Mouse (Mus musculus): ENCODE results near the gene Tars. TPM values are rescaled to one million over a fixed set of nuclear protein-coding genes. Genes with fewer than 3 reads are reported as not detected.

Gene Tars
- polyA plus RNA-seq, 1 experiment from 2014 or later: 54.6 TPM

- ATAC-seq: no peak
- H3K4me2 ChIP-seq (replicated peaks): no peak overlapping the region
- H3K4me3 ChIP-seq (replicated peaks): no peak overlapping the region
- H3K27ac ChIP-seq: no peak overlapping the region
- H3K9ac ChIP-seq (replicated peaks): no peak overlapping the region
- peaks cover 5% of the 10 kb centered on the region for H3K4me1 ChIP-seq (replicated peaks)
- peaks cover 79% of the 10 kb centered on the region for H3K36me3 ChIP-seq
- H3K27me3 ChIP-seq: no peaks in the 10 kb centered on the region
- no peaks in the 10 kb centered on the region for H3K9me3 ChIP-seq
- 96% methylated on average over 16 of the region's 16 CpGs for WGBS
These were observed 6.6 kb downstream of the Tars start for GRCm38 (mm10) chr15:11392903-11393302.

GRCm38 (mm10) chr15:11383796-11384195 is 15.7 kb downstream of the Tars start:
- H3K27ac ChIP-seq: no peak overlapping the region
- WGBS: 96% methylated on average over 21 of the region's 21 CpGs
- H3K4me2 ChIP-seq (replicated peaks): no peak overlapping the region
- H3K9ac ChIP-seq (replicated peaks): no peak overlapping the region
- H3K4me1 ChIP-seq (replicated peaks): no peaks in the 10 kb centered on the region
- no peak overlapping the region for H3K4me3 ChIP-seq (replicated peaks)
- H3K27me3 ChIP-seq: no peaks in the 10 kb centered on the region
- no peak for ATAC-seq
- no peaks in the 10 kb centered on the region for H3K9me3 ChIP-seq
- H3K36me3 ChIP-seq: peaks cover 64% of the 10 kb centered on the region

GRCm38 (mm10) chr15:11382585-11382984 is 16.9 kb downstream of the Tars start:
- Histone ChIP-seq H3K9me3 (no peaks in the 10 kb centered on the region), H3K4me3 (replicated peaks) (no peak overlapping the region), H3K27me3 (no peaks in the 10 kb centered on the region), H3K4me2 (replicated peaks) (no peak overlapping the region), H3K36me3 (peaks cover 52% of the 10 kb centered on the region), H3K4me1 (replicated peaks) (no peaks in the 10 kb centered on the region), H3K9ac (replicated peaks) (no peak overlapping the region), H3K27ac (no peak overlapping the region)
- 84% methylated on average over 12 of the region's 12 CpGs for WGBS
- ATAC-seq: no peak

GRCm38 (mm10) chr15:11380616-11381015 is 18.8 kb downstream of the Tars start:
- H3K9me3 ChIP-seq: no peaks in the 10 kb centered on the region
- no peaks in the 10 kb centered on the region for H3K27me3 ChIP-seq
- no peaks in the 10 kb centered on the region for H3K4me1 ChIP-seq (replicated peaks)
- peak; percentile 34; the same call in 1 of the 2 replicates for ATAC-seq
- WGBS: 82% methylated on average over 8 of the region's 8 CpGs
- no peak overlapping the region for H3K4me3 ChIP-seq (replicated peaks)
- no peak overlapping the region for H3K27ac ChIP-seq
- H3K36me3 ChIP-seq: peaks cover 32% of the 10 kb centered on the region
- no peak overlapping the region for H3K4me2 ChIP-seq (replicated peaks)
- H3K9ac ChIP-seq (replicated peaks): no peak overlapping the region

GRCm38 (mm10) chr15:11380087-11380530 is 19.4 kb downstream of the Tars start:
- Histone ChIP-seq H3K9ac (replicated peaks) (no peak overlapping the region), H3K4me1 (replicated peaks) (no peaks in the 10 kb centered on the region), H3K4me3 (replicated peaks) (no peak overlapping the region), H3K9me3 (no peaks in the 10 kb centered on the region), H3K36me3 (peaks cover 27% of the 10 kb centered on the region), H3K4me2 (replicated peaks) (no peak overlapping the region), H3K27me3 (no peaks in the 10 kb centered on the region), H3K27ac (no peak overlapping the region)
- WGBS: 43% methylated on average over 8 of the region's 8 CpGs
- ATAC-seq: peak; percentile 74

- Histone ChIP-seq H3K36me3 (peaks cover 21% of the 10 kb centered on the region), H3K9me3 (no peaks in the 10 kb centered on the region), H3K27me3 (no peaks in the 10 kb centered on the region), H3K4me3 (replicated peaks) (no peak overlapping the region), H3K4me2 (replicated peaks) (no peak overlapping the region), H3K4me1 (replicated peaks) (no peaks in the 10 kb centered on the region), H3K27ac (no peak overlapping the region), H3K9ac (replicated peaks) (no peak overlapping the region)
- ATAC-seq: peak; percentile 53; the same call in 1 of the 2 replicates
- WGBS: 86% methylated on average over 8 of the region's 8 CpGs
These were observed 19.9 kb downstream of the Tars start for GRCm38 (mm10) chr15:11379431-11380086.

- ATAC-seq: no peak
- Histone ChIP-seq H3K9ac (replicated peaks) (no peak overlapping the region), H3K27me3 (no peaks in the 10 kb centered on the region), H3K4me1 (replicated peaks) (no peaks in the 10 kb centered on the region), H3K4me2 (replicated peaks) (no peak overlapping the region), H3K9me3 (no peaks in the 10 kb centered on the region), H3K36me3 (no peaks in the 10 kb centered on the region), H3K4me3 (replicated peaks) (no peak overlapping the region), H3K27ac (no peak overlapping the region)
- 88% methylated on average over 7 of the region's 7 CpGs for WGBS
These were observed 28.9 kb downstream of the Tars start for GRCm38 (mm10) chr15:11370477-11371085.

- ATAC-seq: no peak
- no peak overlapping the region for H3K9ac ChIP-seq (replicated peaks)
- H3K27ac ChIP-seq: no peak overlapping the region
- no peaks in the 10 kb centered on the region for H3K27me3 ChIP-seq
- no peaks in the 10 kb centered on the region for H3K9me3 ChIP-seq
- no peaks in the 10 kb centered on the region for H3K4me1 ChIP-seq (replicated peaks)
- H3K36me3 ChIP-seq: no peaks in the 10 kb centered on the region
- no peak overlapping the region for H3K4me2 ChIP-seq (replicated peaks)
- H3K4me3 ChIP-seq (replicated peaks): no peak overlapping the region
- 82% methylated on average over 3 of the region's 3 CpGs for WGBS
These were observed 29.9 kb downstream of the Tars start for GRCm38 (mm10) chr15:11369572-11369971.

- ATAC-seq: no peak
- Histone ChIP-seq H3K4me2 (replicated peaks) (no peak overlapping the region), H3K36me3 (no peaks in the 10 kb centered on the region), H3K9me3 (no peaks in the 10 kb centered on the region), H3K4me1 (replicated peaks) (no peaks in the 10 kb centered on the region), H3K27ac (no peak overlapping the region), H3K4me3 (replicated peaks) (no peak overlapping the region), H3K9ac (replicated peaks) (no peak overlapping the region), H3K27me3 (no peaks in the 10 kb centered on the region)
- 95% methylated on average over 1 of the region's 1 CpGs for WGBS
These were observed 34.7 kb downstream of the Tars start for GRCm38 (mm10) chr15:11364795-11365194.

- no peak overlapping the region for H3K4me3 ChIP-seq (replicated peaks)
- H3K36me3 ChIP-seq: no peaks in the 10 kb centered on the region
- peak; percentile 75 for ATAC-seq
- WGBS: 26% methylated on average over 2 of the region's 2 CpGs
- no peak overlapping the region for H3K4me2 ChIP-seq (replicated peaks)
- H3K27ac ChIP-seq: no peak overlapping the region
- H3K4me1 ChIP-seq (replicated peaks): no peaks in the 10 kb centered on the region
- H3K9me3 ChIP-seq: no peaks in the 10 kb centered on the region
- no peaks in the 10 kb centered on the region for H3K27me3 ChIP-seq
- H3K9ac ChIP-seq (replicated peaks): no peak overlapping the region
These were observed 35.4 kb downstream of the Tars start for GRCm38 (mm10) chr15:11364112-11364511.

- H3K4me1 ChIP-seq (replicated peaks): no peaks in the 10 kb centered on the region
- WGBS: 90% methylated on average over 5 of the region's 5 CpGs
- ATAC-seq: no peak
- no peaks in the 10 kb centered on the region for H3K27me3 ChIP-seq
- H3K4me2 ChIP-seq (replicated peaks): no peak overlapping the region
- no peak overlapping the region for H3K9ac ChIP-seq (replicated peaks)
- H3K36me3 ChIP-seq: no peaks in the 10 kb centered on the region
- no peak overlapping the region for H3K27ac ChIP-seq
- no peaks in the 10 kb centered on the region for H3K9me3 ChIP-seq
- H3K4me3 ChIP-seq (replicated peaks): no peak overlapping the region
These were observed 37.6 kb downstream of the Tars start for GRCm38 (mm10) chr15:11361824-11362223.

GRCm38 (mm10) chr15:11360888-11361287 is 38.6 kb downstream of the Tars start:
- ATAC-seq: no peak
- WGBS: 87% methylated on average over 1 of the region's 1 CpGs
- no peaks in the 10 kb centered on the region for H3K9me3 ChIP-seq

More at GRCm38 (mm10) chr15:11360888-11361287, 38.6 kb downstream of the Tars start:
- Histone ChIP-seq H3K4me1 (replicated peaks) (no peaks in the 10 kb centered on the region), H3K9ac (replicated peaks) (no peak overlapping the region), H3K27ac (no peak overlapping the region), H3K4me3 (replicated peaks) (no peak overlapping the region), H3K36me3 (no peaks in the 10 kb centered on the region), H3K4me2 (replicated peaks) (no peak overlapping the region), H3K27me3 (no peaks in the 10 kb centered on the region)
